Mouse (Mus musculus) heart, adult 2 months (tissue): ENCODE data around the gene Man1a2.

Experiments
- CTCF ChIP-seq: fragments of 200-600 bp; IDR thresholded peaks from 2 replicates; pipeline ENCODE4 v1.8.1; 2022; ENCODE audit warnings: antibody characterized with exemption, mild to moderate bottlenecking, moderate library complexity
- POLR2A ChIP-seq: fragments of 200-500 bp; IDR thresholded peaks from 2 replicates; pipeline ENCODE4 v1.6.1; 2011; ENCODE audit warnings: mild to moderate bottlenecking, low read depth, low read length, control low read depth; ENCODE audit not compliant: insufficient read depth

DNA sequence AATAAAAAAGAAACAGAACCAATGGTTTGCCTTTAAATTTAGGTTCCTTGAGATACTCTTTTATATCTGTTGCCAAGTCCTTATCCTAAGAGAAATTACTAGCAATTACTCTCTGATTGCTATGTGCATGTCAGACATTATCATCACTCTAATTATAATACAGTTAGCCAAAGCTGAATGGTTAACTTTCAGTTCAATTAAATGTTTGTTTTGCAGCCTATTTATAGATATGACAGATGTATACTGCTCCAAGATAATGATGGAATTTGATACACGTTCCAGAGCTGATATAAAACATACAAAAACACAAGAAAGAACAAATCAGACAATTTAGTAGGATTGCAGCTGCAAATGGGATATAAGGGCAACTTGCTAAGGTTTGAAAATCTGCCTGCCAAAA is 74.4 kb downstream of the Man1a2 start:
- TF ChIP-seq CTCF, result no peak
- TF ChIP-seq POLR2A, result no peak
